Mouse (Mus musculus) layer of hippocampus, adult 11-12 months (tissue): ENCODE results near the gene Epha8.

Experiments
- DNase-seq: peaks from one replicate; pipeline ENCODE4 v3.0.0; 2022; ENCODE audit warnings: low spot score

Gene Epha8

DNA sequence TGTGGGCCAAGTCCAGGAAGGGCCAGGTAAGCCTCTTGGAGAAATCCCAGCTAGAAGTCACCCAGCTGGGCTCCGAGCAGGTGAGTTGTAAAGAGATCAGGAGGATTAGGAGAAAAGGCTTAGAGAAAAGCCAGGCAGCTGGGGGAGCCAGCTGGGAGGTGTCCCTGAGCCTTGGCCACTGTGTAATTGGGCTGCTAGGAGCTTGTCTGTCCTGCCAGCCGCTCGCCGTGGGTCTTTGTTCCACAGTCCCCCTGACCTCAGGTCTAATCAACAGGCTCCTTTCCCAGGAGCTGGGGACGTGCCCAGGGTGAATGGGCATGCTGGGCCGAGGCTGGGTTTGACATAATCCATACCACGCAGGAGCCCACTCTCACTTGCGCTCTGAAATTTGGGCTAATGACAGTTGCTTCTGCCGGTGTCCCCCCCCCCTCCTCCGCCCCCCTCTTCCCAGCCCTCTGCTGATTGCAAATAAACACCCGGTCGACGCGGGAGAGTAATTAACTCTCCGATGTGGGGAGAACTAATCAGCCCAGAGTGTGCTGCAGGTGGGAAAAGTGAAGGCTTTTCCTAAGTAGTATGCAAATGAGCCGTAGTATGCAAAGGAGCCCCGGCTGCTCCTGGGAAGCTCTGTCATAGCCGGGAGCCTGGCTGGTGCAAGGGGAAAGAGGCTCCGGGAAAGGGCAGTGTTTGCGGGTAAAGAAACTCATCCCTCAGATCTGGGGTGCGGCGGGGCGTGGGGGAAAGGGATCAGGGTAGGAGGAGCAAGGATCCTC, 51.7 kb downstream of the Epha8 start:
- DNase-seq: no peak

DNA sequence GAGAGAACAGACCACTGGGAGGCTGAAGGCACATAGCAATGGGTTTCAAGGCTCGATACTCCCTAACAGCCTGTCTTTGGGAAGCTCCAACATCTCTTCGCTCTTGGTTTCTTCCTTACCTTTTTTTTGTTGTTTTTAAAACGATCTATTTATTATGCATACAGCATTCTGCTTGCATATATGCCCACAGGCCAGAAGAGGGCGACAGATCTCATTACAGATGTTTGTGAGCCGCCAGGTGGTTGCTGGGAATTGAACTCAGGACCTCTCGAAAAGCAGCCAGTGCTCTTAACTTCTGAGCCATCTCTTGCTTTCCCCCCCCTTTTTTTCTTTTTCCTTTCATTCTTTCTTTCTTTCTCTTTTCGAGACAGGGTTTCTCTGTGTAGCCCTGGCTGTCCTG, 57.5 kb downstream of the Epha8 start:
- no peak for DNase-seq

DNA sequence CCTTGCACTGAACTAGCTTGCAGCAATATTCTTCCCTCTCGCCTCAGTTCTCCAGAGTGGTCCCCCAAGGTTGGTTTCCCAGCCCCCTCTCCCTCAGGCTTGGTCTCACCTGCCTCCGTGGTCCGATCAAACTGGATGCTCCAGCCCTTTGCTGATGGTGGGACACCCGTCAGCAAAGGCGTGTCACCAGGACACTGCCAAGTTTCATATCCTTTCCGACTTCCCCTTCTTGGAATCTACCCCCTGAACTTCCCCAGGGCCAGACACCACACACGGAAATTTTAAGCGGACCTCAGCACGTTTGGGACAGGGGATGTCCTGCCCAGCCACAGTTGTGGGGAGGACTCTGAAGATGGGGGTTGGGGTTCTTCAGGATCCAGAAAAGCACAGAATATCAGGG, 58.0 kb downstream of the Epha8 start, which contains the start of gene C1qa:
C1qa (minus strand) TSS at position 167 of the 400 bp plus-strand sequence.
- DNase-seq: peak; percentile 33

DNA sequence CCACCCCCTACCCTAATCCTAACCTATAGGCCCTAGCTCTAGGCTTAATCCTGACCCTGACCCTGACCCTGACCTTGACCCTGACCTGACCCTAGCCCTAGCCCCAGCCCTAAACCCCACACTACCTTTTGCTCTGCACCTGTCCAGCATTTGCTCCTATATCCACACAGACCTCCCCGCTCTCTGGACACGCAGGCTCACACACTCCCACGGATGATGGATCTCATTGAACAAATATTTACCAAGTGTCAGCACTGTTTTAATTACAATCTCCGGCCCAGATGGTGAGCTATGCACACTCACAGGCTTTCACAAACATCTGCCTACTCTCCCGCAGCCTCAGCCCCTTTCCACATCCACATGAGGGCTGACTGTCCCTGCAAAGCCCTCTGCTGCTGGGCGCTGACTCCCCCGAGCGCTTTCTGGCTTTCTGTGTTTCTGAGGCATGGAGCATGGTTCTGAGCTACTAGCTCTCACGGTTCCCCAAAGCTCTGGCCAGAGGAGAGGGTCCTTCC, 58.5 kb downstream of the Epha8 start:
- no peak for DNase-seq

DNA sequence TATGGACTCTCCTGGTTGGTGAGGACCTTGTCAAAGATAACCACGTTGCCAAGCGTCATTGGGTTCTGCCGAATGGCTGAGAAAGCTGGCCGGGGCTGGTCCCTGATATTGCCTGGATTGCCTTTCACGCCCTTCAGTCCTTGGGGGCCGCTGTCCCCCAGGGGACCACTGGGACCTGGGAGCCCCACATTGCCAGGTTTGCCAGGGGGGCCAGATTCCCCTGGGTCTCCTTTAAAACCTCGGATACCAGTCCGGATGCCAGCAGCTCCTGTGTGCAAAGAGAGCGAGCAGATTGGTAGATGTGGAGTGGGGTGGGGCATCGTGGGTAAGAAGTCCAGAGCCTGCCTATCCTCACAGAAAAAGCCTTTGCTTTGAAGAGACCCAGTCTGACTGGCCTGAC, 60.2 kb downstream of the Epha8 start:
- no peak for DNase-seq

DNA sequence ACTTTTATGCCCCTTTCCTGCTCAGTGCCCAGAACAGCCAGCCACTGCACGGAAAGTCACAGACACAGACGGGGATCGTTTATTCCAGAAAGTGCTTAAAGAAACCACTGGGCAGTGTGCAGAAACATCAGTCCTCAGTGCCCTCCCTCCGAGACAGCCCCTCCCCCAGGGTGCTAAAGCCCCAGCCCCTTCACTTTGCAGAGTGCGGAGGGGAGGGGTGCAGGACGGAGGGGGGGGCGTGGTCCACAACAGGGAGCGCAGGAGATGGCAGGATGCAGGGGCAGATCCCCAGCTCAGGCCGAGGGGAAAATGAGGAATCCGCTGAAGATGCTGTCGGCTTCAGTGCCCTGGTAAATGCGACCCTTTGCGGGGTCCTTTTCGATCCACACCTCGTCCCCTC, 60.8 kb downstream of the Epha8 start:
- DNase-seq: no peak

DNA sequence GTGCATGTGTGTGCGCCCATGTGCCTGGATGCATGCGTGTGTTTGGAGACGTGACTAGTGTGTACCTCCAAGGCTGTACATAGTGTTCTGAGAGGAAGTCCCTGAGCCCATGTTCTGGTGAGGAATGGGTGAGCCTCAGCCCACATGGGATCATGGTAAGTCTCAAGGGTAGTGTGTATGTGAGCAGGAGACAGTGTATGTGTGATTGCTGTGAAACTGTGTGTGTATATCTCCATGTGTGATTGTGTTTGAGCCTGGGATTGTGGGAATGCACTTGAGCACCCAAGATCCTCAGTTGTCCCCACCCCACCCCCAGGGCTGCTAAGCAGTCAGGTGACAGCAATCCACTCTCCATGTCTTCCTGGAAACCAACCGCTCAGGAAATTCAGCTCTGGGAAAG, 61.8 kb downstream of the Epha8 start:
- DNase-seq: no peak

DNA sequence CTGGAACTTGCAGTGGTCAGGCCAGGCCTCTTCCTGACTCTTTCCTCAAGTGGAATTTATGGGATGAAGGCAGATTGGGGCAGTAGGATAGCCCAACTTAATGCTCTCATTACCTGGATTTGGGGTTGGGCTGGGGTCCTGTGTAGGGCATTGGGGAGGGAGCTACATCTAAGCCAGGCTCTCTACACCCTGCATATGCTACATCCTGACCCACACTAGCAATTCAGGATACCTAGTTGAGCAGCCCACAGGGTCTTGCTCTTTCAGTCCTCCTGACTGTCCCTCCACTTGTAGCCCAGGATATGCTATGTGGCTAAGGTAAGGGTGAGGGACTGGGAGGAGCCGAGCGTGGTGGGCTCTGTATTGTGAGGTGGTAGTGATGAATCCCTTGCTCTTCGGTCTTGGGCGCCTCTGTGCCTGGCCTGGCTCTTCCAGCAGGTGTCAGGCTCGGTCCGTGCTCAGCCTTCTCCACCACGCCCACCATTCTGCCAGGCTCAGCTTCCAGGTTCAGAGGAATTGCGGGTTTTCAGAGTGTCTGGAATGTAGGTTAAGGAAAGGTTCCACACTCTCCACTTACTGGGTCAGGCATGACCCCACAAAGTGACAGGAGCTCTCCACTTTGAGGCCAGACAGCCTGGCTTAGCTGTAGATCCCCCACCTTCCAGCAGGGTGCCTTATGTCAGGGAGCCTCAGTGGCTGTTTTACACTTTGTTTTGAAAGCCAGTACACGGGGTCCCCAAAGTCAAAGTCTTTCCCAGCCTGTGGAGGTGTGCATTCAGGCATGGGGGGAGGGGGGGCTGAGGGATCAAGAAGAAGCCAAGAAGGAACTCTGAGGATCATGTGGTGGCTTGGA, 62.7 kb downstream of the Epha8 start:
- DNase-seq: peak; percentile 73

DNA sequence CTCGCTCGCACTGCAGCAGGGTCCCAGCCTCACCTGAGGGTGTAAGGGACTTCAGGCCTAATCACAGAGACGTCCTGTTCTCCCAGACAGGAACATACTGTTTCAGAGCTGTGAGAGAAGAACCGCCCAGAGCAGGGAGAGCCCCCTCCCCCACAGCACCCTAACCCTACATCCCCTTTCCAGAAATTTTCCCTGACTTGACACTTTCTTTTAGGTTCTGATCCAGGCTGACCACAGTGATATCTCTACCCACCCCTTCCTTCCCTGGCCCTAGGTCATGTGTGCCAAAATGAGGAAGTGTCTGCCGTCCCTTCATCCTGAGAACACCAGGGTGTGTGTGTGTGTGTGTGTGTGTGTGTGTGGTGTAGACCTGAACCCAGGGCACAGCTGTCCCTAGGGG, 63.8 kb downstream of the Epha8 start, which contains the start of gene C1qc:
C1qc (minus strand) TSS at position 255 of the 400 bp plus-strand sequence.
- DNase-seq: peak; percentile 64

DNA sequence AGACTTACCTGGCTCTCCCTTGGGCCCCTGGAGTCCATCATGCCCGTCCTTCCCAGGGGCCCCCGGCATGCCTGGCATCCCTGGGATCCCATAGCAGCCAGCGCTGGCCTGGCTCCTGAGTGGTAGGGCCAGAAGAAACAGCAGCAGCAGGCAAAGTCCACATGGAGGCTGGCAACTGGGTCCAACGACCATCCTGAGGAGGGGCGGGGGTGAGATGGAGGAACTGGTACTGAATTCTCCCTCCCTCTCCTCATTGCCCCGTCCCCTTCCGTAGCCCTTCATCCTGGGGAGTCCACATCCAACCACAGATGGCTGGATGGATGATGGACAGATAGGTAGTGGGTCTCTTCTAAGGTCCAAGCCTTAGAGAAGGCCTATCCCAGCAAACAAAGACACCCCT, 64.2 kb downstream of the Epha8 start:
- no peak for DNase-seq

DNA sequence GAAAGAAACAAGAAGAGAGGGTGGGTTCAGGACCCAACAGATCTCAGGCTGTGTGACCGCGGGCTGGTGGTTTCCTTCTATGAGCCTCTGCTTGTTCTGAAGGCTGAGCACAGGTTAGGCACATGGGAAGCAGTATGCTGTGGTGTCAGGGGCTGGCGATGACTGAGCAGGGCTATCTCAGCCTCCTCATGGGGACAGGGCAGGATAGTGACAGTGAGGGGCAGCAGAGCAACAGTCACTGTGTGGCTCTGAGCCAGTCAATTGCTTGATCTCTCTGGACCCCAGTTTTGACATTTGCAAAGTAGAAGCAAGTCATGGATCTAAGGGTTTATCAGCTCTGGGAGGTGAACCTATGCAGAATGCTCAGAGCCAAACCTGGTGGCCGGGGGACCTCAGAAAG, 65.5 kb downstream of the Epha8 start:
- DNase-seq: no peak

DNA sequence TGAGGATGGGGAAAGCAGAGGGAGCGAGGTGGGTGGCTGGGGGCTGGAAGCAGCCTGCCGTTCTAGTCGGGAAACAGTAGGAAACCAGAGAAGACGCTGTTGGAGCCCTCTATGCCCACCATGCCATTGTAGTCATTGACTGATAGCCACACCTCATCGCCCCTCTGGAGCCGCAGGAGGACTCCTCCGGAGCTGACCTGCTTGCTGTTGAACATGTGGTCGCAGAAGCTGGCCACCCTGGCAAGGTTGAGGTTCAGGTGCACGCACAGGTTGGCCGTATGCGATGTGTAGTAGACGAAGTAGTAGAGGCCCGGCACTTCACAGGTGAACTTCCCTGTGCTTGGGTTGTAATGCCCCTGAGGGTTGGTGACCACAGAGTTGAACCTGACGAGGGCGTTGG, 66.6 kb downstream of the Epha8 start:
- DNase-seq: no peak

DNA sequence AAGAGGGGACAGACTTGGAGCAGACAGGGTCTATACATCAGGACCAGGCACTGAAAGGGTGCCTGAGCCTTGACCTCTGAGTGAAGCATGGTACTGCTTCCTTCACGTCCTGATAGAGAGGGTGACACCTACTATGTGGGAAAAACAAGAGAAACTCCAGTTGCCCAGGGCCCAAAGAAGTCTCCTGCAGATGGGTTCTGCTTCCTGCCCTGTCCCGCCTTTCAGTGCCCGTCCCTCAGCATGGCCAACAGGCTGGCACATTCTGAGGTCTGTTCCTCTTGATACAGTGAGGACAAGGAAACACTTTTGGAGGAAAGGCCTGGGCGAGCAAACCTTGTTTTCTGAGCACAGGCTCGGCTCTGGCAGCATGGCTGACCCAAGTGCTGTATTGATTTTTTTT, 68.9 kb downstream of the Epha8 start:
- DNase-seq: no peak

DNA sequence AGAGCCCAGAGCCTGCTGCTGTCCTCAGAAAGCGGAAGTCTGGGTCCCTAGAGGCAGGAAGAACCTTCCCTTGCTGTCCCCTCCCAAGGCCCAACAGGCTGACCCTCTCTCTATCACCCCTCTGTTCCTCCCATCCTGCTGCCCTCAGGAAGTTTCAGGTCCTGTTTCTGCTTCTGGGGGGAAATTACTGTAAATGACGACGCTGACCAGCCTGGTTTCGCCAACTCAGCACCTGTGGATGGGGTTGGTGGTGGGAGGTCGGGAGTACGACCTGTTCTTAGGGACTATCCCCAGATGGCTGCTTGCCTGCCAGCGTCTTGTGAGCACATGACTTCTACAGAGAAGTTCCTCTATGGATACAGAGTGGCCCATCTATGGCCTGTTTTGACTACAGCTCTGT, 70.5 kb downstream of the Epha8 start, which contains the start of gene C1qb:
C1qb (minus strand) TSS at position 87 of the 400 bp plus-strand sequence.
- DNase-seq: peak; percentile 54
